Mouse (Mus musculus) inflammation-experienced regulatory T-cells, adult 6 months (primary cell): ENCODE measurements at regions not wholly inside any gene's neighbourhood (a gene's known extent, or its start where the extent isn't known, plus 50 kb on each side); places are given as distances from the start of the nearest gene placed in this dataset.

Experiments
- ATAC-seq: one replicate; pipeline ENCODE4 v1.8.0; 2017

- ATAC-seq = no peak
These were observed 319.3 kb downstream of the Mtx2 start for GRCm38 (mm10) chr2:75144861-75145260.

GRCm38 (mm10) chr2:75146256-75146655, 320.7 kb downstream of the Mtx2 start:
- ATAC-seq = no peak

DNA sequence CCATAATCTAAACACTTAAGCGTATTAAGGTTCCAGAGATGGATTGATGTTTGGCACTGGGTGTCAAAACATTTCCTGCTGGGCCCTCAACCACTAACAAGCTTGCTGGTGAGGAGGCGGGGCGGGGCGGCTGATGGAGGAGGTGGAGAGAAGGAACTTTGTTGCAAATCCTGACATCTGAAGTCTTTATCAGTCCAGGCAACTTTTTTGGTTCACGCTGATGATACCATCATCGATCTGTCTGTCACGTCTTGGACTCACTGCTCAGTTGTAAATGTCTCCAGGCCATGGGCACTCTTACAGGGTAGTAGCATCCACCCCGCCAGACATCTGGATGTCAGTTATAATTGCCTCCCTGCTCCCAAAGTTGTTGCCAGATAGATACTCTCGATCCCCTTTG, 321.8 kb downstream of the Mtx2 start:
- ATAC-seq = no peak

- peak; percentile 58 for ATAC-seq
These were observed 322.4 kb downstream of the Mtx2 start for GRCm38 (mm10) chr2:75147967-75148366.

GRCm38 (mm10) chr2:75149036-75149435, 323.4 kb downstream of the Mtx2 start:
- no peak for ATAC-seq

DNA sequence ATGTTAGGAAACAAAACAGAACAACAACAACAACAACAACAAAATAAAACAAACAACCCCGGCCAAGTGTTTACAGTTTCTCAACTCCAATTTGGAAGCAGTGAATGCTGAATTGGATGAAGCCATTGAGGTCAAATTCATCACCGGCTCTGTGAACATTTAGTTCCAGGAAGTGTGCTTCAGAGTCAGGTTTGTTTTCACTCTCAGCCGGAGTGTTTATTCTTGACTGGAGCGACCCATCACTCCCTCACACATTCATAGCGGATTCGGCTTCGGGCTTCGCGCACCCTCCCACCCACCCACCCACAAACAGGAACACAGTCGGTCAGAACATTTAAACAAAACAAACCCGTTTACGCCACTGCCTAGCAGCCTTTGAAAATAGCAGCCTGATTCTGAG, 324.0 kb downstream of the Mtx2 start:
- no peak for ATAC-seq

GRCm38 (mm10) chr2:75150986-75151385, 325.4 kb downstream of the Mtx2 start:
- no peak for ATAC-seq

- ATAC-seq = no peak
These were observed 325.9 kb downstream of the Mtx2 start for GRCm38 (mm10) chr2:75151519-75151918.

GRCm38 (mm10) chr2:75152477-75152990, 326.9 kb downstream of the Mtx2 start:
- no peak for ATAC-seq

DNA sequence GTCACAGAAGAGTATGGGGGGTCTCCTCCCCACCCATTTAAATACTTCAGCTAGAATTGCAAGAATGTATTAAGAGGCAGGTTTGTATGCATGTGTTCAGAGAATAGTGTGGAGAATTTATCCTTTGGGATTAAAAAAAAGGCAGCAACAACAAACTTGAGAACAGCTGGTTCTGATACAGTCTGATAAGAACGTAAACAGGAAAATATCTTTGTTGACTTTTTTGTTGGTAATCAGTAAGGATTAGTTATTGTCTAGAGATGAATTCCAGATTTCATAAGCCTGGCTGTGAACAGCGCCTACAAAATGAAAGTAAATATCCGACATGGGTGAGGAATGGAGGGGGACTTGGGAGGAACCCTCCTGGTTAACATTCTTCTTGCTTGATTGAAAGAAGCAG, 328.8 kb downstream of the Mtx2 start:
- no peak for ATAC-seq

DNA sequence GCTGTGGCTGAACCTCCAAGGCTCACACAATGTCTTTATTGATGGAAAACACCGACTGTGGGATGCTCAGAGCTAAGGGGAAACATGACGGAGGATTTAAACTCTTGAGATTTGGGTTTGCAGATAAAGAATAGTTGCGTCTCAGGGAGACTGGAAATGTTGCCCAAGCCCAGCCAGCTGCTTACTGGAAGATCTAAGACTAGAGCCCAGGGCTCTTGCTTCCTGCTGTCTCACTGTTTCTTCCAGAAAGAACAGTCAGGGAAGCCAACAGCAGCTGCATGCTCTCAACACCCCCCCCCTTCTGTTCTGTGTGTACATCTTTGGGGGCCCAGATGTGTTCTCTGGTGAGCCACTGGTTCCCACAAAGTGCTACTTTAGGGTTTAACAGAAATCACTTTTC, 333.0 kb downstream of the Mtx2 start:
- ATAC-seq = no peak

- ATAC-seq = no peak
These were observed 335.5 kb downstream of the Mtx2 start for GRCm38 (mm10) chr2:75161075-75161474.

GRCm38 (mm10) chr2:75164987-75165386, 339.4 kb downstream of the Mtx2 start:
- no peak for ATAC-seq

DNA sequence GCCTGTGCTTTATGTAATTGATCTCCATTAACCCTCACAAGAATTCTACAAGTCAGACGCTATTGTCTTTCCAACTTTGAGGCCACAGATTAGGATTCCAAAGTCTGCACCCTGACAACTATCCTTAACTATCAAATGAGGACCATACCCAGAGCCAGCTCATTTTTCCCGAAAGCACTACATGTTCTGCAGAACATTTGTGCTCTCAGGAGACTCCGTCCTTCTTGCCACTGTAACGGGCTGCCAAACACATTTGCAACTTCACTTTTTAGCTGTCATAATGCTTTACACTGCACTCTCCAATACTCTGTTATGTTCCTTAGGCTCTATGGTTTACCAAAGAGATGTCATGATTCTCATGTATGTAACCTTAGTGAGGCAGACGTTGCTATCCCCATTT, 350.7 kb downstream of the Mtx2 start:
- no peak for ATAC-seq

- no peak for ATAC-seq
These were observed 357.7 kb downstream of the Mtx2 start for GRCm38 (mm10) chr2:75183293-75183692.

GRCm38 (mm10) chr2:75202587-75203220, 377.1 kb downstream of the Mtx2 start:
- ATAC-seq = no peak

DNA sequence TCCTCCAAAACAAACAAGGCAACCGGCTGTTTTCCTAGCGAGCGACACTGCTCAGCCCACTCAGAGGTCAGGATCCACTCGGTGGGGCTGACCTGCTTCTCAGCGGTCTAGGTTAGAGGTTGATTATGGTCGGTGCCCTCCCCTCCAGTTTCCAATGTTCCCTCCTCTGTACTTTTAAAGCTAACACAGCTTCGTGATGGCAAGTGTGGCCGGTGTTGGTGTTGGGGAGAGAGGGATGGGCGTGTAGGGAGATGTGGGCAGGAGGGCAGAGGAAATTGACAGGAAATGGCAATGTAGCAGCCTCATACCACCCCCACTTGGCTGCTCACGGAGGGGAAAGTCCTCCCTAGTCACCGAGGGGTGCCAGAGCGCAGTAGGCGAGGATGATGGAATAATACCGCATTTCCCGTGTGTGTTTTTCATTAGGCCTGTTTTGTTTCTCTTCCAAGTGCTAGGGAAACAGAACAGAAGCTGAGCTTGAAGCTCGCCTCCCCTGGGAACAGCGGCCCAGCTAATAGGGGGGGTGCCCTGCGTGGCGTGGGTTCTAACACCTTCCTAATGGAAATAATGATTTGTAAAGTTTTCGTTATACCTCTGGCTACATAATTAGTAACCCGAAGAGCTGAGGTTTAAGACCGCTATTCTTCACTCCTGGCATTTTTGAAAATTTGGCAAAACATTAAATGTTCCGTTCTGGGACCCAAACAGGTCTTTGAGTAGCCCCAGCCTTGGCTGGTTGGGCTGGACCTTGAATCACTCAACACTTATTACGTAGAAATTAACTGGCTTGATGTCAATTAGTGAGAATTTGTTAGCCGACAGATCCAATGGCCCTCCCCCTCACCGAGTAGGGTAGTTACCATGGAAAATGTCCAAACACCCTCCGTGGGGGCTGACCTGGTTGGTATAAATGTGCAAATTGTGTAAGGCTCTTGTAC, 383.5 kb downstream of the Mtx2 start:
- ATAC-seq = no peak

- ATAC-seq = no peak
These were observed 384.4 kb downstream of the Mtx2 start for GRCm38 (mm10) chr2:75209790-75210583.

DNA sequence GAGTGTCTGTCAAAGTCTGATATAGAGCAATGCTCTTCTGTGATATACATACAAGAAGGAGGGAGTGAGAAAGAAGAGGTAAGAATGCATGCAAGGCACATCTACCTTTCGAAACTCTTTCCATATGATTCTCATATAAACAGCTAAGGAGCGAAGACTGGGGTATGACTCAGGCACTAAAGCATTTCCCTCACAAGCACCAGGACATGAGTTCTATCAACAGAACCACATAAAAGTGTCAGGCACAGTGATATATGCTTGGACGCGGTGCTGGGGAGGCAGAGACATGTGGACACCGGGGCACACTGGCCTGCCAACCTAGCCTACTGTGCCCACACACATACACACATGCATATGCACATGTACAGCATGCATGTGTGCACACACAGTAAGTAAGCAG, 391.3 kb downstream of the Mtx2 start:
- ATAC-seq = no peak

- ATAC-seq = no peak
These were observed 395.3 kb downstream of the Mtx2 start for GRCm38 (mm10) chr2:75220775-75221359.

- ATAC-seq = no peak
These were observed 398.8 kb downstream of the Mtx2 start for GRCm38 (mm10) chr2:75224443-75224842.

DNA sequence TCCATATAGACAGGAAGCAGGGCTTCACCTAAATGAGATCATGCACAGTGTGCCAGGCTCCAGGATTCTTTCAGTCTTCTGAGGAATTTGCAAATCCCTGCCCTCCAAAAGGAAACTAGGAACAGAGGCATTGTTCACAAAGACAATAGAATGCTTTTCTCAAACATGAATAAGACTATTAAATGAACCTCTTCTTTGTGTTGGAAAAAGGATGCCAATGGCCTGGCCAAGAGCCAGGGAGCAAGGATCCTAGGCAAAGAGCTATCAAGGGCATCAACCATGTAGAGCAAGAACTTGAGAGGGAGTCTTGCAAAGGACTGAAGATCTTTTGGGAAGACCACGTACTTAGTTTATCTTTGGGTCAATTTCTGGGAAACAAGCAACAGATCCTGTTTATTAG, 415.4 kb downstream of the Mtx2 start:
- ATAC-seq = no peak
